Mouse (Mus musculus) liver, adult (tissue): ENCODE results near the gene Fbn1.

Source experiments
- GATA4 ChIP-seq: IDR thresholded peaks from 2 replicates; pipeline ENCODE4 v1.6.1; 2014; ENCODE audit warnings: mild to moderate bottlenecking, low read length; ENCODE audit not compliant: insufficient replicate concordance

The Fbn1 gene

GRCm38 (mm10) chr2:125315203-125315602 is 192.6 kb downstream of the Fbn1 start:
- TF ChIP-seq GATA4: no peak

DNA sequence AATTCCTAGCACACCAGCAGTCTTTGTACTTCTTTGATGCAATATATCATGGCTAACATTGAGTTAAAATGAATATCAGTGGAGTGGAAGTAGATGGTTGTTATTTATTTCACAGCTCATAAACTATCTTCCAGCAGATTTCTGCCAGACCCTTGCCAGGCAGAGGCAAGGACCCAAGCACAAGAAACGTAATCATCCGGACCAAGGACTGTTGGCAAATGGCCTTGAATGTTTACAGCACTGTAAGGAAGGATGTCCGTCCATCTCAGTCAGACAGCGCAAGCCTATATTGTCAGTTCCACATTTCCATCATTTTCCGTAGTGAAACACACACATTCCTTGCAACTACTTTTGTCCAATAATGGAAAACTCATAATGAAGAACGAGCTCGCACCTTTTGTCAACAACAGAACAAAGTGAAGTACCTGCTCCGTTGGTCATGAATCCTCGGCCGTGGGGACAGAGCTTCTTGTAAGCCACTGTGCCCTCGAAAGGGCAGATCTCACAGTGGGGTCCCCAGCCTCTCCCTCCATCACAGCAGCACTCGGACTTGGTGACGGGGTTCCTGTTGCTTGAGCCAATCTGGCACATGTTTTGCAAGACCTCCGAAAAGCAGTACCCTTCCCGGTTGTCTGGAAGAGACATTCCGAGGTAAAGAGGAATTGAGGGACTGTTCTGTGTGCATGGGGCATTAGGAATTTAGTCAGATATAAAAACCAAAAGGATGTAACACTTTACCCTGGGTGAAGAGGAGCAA is 193.4 kb downstream of the Fbn1 start:
- TF ChIP-seq GATA4: no peak

DNA sequence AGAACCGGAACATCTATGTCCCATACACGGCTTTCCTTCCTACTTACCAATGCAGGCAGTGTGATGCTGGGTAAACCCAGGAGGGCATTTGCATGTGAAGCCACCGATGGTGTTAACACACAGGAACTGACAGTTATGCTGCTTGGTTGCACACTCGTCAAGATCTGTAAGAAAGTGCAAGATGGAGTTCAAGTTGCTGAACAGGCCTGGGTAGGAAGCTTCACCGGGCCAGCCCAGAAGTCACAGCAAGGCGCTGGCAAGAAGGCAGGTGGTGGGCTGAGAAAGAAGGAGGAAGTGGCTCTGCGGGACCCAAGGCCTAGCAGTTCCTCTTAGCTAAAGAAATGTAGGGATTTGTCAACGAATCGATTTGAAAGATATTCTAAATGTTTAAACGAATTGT is 198.1 kb downstream of the Fbn1 start:
- no peak for TF ChIP-seq GATA4

DNA sequence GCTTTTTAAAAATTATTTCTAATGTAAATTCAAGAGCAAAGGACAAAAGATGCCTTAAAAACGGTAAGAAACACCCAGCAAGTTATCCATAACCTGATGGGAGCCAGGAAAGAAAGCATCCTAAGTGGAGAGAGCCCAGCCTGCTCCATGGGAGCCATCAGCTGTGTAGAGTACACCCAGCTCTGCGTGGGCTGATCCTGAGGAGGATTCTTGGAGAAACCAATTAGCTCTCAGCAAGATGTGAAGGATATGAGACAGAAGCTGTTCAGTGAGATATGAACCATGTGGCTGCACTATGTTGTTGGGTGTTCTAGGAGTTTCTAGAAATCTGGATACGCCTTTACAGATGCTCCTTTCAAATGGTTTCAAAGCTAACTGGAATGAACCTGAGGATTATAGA is 202.1 kb downstream of the Fbn1 start:
- TF ChIP-seq GATA4: no peak

DNA sequence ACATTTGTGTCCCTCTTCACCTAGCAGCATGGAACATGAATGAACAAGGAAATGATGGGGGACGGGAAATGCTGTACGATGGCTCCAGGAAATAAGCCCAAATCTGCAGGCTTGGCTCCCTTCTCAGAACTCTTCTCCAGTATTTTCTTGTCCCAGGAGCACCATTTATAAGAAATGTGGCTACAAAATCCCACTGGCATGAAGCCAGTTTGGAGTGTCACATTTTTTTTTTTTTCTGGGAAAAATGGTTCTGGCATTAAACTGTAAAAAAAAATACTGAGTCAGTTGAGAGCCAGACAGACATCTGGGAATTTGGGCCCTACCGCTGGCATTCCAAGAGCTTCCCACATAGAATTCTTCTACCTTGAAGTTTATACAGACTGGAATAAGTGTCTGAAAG is 203.0 kb downstream of the Fbn1 start:
- TF ChIP-seq GATA4: no peak

DNA sequence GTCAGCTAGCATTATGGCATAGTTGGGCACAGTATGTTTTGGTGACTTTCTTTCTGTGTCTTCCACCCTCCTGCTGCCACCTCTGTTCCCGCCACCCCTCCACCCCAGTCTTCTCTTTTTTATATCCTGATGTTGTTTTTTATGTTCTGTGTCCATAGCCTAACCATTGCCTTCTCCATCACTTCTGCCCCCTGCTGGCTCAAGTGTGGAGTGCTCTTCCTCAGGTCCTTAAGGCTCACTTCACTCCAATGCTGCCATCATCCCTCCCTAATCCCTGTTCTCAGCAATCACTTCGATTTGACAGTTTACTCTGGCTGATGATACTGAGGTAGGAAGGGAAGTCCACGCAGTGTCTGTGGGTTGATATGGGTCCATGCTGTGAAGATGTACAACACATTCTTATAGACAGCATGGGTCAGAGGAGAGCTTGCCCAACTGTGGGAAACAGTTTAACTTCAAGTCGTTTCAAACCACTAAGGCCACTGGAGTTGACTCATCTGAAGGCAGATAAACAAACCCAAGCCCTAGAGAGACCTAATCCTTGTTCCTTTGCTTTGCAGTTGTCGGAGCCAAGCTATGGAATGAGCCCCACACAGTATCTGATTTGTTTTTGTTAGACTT is 203.9 kb downstream of the Fbn1 start:
- no peak for TF ChIP-seq GATA4

DNA sequence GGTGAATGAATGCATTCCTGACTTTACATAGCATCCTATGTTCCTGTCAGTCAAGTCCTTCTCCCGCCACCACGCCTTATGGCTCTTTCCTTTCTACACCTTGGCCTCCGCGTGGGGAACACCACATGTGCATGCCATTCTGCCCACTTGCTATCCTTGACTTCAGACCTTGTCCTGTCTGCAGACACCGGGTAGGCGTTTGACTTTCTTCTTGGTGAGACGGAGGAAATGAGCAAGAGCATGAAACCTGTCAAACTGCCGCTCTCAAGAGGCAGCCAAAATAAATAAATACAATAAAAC is 205.2 kb downstream of the Fbn1 start:
- TF ChIP-seq GATA4: no peak

GRCm38 (mm10) chr2:125301877-125302624 is 205.7 kb downstream of the Fbn1 start:
- TF ChIP-seq GATA4: no peak

DNA sequence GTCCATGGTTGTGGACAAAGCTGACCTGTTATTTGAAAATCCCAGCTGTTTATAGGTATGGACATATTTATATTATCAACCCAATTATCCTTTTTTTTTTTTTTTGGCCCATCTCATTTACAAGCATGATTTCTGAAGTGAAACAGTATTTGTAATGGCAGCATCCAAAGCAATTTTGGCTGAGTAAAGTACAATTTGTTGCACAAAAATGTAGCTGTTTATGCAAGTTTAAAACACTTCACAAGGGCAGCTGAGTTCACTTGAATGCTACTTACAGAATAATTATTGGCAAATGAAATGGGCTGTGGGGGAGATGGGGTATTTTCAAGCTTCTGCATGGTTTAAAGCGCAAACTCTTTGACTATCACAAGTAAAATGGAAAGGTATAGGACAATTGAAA is 209.0 kb downstream of the Fbn1 start:
- TF ChIP-seq GATA4: no peak

DNA sequence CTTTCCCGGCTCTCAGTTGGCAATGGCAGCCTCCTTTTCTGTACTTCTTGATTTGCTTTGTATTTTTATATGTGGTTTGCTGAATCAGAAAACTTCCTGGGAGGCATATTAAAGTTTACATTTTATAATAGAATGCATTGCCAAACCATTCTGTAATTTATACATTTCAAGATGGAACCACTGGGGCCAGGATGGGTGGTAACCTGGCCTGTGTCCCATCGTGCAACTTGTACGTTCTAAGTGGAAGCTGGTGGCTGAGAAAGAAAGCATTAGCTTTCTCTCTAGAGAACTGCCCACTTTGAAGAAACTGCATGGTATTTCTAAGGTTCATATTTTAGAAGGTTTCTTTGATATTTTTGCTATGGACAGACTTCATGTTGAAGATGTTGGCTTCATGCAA is 212.3 kb downstream of the Fbn1 start:
- no peak for TF ChIP-seq GATA4

- no peak for TF ChIP-seq GATA4
Observed at GRCm38 (mm10) chr2:125293969-125294491, 213.8 kb downstream of the Fbn1 start.

- no peak for TF ChIP-seq GATA4
Observed at GRCm38 (mm10) chr2:125292616-125293015, 215.2 kb downstream of the Fbn1 start.

- no peak for TF ChIP-seq GATA4
Observed at GRCm38 (mm10) chr2:125291101-125291500, 216.7 kb downstream of the Fbn1 start.

GRCm38 (mm10) chr2:125290197-125290965 is 217.4 kb downstream of the Fbn1 start:
- TF ChIP-seq GATA4: no peak

GRCm38 (mm10) chr2:125285777-125286176 is 222.0 kb downstream of the Fbn1 start:
- TF ChIP-seq GATA4: no peak
